Mouse (Mus musculus): Measurements from ENCODE around the gene Fam217b. TPM values are rescaled to one million over a fixed set of nuclear protein-coding genes. Genes with fewer than 3 reads are reported as not detected.

The Fam217b gene
- 6.6 and 6.8 TPM in 2 replicates for polyA plus RNA-seq (2015; fragmentation: Nextera tagmentation; extraction: Ambion mirVana)

DNA sequence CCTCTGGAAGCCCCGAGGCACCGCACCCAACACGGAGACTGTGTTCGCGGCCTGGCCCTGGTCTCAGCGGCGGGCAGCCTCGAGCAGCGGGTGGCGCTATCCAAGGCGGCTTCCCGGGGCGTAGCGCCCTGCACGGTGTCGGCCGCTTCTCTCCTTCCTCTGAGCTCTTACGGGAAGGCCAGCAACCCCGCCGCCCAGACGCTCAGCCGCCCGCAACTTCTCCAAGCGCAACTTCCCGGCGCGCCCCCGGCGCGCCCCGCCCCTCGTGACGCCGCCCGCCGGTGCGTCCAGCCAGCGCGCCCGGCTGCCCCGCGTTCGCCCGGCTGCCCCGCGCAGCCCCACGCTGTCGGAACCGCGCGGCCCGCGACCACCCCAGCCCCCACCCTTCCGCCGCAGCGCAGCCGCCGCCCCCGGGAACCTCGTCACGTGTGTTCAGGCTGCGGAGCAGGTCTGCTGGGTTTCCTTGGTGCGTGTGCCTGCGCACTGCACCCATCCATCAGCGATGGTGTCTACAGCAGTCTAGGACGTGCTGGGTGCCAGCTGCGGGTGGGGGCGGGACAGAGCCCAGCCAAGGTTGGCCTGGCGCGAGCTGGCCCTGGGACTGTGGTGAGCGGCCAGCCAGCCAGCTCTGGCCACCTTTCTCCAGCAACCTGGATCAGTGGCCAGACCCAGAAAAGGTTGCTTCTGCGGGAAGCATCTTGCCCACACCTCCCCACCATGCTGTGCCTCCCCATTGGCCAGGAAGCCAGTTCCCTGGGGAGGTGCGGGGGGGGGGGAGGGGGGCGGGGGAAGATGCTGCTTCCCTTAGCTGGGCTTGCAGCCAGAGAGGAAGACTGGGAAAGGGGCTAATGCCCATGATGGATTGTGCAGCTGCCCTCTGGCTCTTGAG, at the start of gene Fam217b, which contains the start of gene Ppp1r3d:
Gene Fam217b, plus strand, starts transcription at position 264 of the 889 bp plus-strand sequence.
Gene Ppp1r3d, minus strand, starts transcription at position 212 of the 889 bp plus-strand sequence.
- peak within 1 kb of the TSS; percentile 85 for H3K9ac ChIP-seq (ENCODE audit: low read length)
- H3K9me3 ChIP-seq (replicated peaks; ENCODE audit: control insufficient read depth, low read length) = peaks cover 7% of the 10 kb centered on the region
- peaks cover 17% of the 10 kb centered on the region for H3K36me3 ChIP-seq (ENCODE audit: control insufficient read depth, insufficient read depth)
- H3K4me2 ChIP-seq (ENCODE audit: low read depth, low read length) = peak within 1 kb of the TSS; percentile 99
- 0 out of 2 replicates have a peak, but pooled peaks cover 2% of the 10 kb centered on the region for H3K27me3 ChIP-seq (ENCODE audit: control insufficient read depth, insufficient read depth, low read length)
- H3K27ac ChIP-seq (ENCODE audit: low read length) = peak within 1 kb of the TSS; percentile 92
- H3K4me1 ChIP-seq (ENCODE audit: control insufficient read depth, insufficient read depth, low read length) = peaks cover 34% of the 10 kb centered on the region
- peak; percentile 64 for ATAC-seq (replicated peaks; ENCODE audit: extremely low read depth, insufficient read depth, low FRiP score)
- under 1% methylated on average over 71 of the region's 74 CpGs for WGBS
- peak within 1 kb of the TSS; percentile 58 for H3K4me3 ChIP-seq (ENCODE audit: low read length)

DNA sequence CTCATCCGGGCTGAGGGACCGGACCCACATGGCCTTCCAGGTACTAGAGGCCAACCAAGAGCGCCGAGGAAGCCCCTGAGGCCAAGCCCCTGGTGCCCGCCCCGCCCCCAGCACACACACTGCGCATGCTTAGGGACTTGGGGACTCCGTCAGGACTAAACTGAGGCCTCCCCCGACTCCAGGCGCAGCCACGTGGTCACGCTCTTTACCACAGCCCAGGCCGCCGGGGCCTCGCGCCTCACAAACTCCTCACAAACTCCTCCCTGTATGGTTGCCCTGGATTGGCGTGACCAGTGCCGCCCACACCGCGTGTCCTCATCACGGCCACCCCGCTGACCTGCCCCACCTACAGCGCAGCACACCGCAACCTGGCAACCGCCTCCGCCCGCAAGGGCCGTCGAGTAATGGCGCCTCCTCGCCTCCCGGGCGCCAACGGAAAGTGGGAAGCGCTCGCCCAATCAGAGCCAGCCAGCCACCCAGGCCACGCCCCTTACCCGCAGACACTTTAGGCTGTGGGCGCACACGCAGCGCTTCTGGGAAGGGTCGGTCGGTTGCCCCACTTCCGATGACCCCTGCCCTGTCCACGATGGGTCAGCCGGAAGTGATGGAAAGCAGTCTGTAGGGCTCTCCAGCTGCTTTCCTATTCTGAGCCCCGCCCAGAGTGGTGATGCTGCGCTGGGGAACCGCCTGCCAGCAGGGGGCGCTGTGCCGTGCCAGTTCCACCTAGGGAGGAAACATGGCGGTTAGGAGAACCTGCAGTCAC, 7.1 kb upstream of the Fam217b start, which contains the start of gene Sycp2:
Gene Sycp2, minus strand, starts transcription at position 633 of the 763 bp plus-strand sequence.
- no peaks in the 10 kb centered on the region; the same call in 1 of the 2 replicates for H3K9me3 ChIP-seq (replicated peaks; ENCODE audit: control insufficient read depth, low read length)
- peak; percentile 28 for ATAC-seq (replicated peaks; ENCODE audit: extremely low read depth, insufficient read depth, low FRiP score)
- WGBS = 80% methylated on average over 52 of the region's 52 CpGs
- H3K27ac ChIP-seq (ENCODE audit: low read length) = no peak within 1 kb of the TSS
- H3K4me2 ChIP-seq (ENCODE audit: low read depth, low read length) = no peak within 1 kb of the TSS
- H3K27me3 ChIP-seq (ENCODE audit: control insufficient read depth, insufficient read depth, low read length) = no peaks in the 10 kb centered on the region
- H3K4me3 ChIP-seq (ENCODE audit: low read length) = no peak within 1 kb of the TSS
- no peaks in the 10 kb centered on the region for H3K36me3 ChIP-seq (ENCODE audit: control insufficient read depth, insufficient read depth)
- H3K4me1 ChIP-seq (ENCODE audit: control insufficient read depth, insufficient read depth, low read length) = peaks cover 10% of the 10 kb centered on the region
- H3K9ac ChIP-seq (ENCODE audit: low read length) = no peak within 1 kb of the TSS

DNA sequence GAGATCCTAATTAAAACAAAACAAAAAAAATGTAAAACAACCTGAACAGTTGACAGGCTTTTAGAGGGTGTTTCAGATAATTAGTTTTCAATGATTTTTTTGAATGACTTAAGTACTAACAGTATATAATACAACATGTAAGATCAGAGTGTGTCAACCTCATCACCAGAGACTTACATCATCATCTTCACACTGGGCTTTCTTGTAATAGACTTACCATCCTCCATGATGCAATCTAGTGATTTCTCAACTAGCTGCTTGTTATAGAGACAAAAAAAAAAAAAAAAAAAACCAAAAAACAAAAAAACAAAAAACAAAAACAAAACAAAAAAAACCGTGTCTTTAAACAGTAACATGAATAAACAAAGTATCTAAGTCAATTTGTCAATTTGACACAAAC, 5.3 kb upstream of the Fam217b start:
- Histone ChIP-seq H3K9ac (ENCODE audit: low read length) (no peak overlapping the region), H3K27me3 (ENCODE audit: control insufficient read depth, insufficient read depth, low read length) (0 out of 2 replicates have a peak, but pooled peaks cover 2% of the 10 kb centered on the region), H3K4me1 (ENCODE audit: control insufficient read depth, insufficient read depth, low read length) (peaks cover 16% of the 10 kb centered on the region), H3K4me3 (ENCODE audit: low read length) (no peak overlapping the region), H3K36me3 (ENCODE audit: control insufficient read depth, insufficient read depth) (no peaks in the 10 kb centered on the region), H3K4me2 (ENCODE audit: low read depth, low read length) (no peak overlapping the region), H3K27ac (ENCODE audit: low read length) (no peak overlapping the region), H3K9me3 (replicated peaks; ENCODE audit: control insufficient read depth, low read length) (no peaks in the 10 kb centered on the region; the same call in 1 of the 2 replicates)
- ATAC-seq (replicated peaks; ENCODE audit: extremely low read depth, insufficient read depth, low FRiP score) = no peak
- WGBS = 41% methylated on average over 1 of the region's 1 CpGs

- no peak overlapping the region for H3K4me3 ChIP-seq (ENCODE audit: low read length)
- H3K27me3 ChIP-seq (ENCODE audit: control insufficient read depth, insufficient read depth, low read length) = 0 out of 2 replicates have a peak, but pooled peaks cover 2% of the 10 kb centered on the region
- H3K9ac ChIP-seq (ENCODE audit: low read length) = no peak overlapping the region
- no peaks in the 10 kb centered on the region for H3K36me3 ChIP-seq (ENCODE audit: control insufficient read depth, insufficient read depth)
- no peak overlapping the region for H3K27ac ChIP-seq (ENCODE audit: low read length)
- WGBS = 71% methylated on average over 6 of the region's 6 CpGs
- ATAC-seq (replicated peaks; ENCODE audit: extremely low read depth, insufficient read depth, low FRiP score) = no peak
- no peak overlapping the region for H3K4me2 ChIP-seq (ENCODE audit: low read depth, low read length)
- no peaks in the 10 kb centered on the region; the same call in 1 of the 2 replicates for H3K9me3 ChIP-seq (replicated peaks; ENCODE audit: control insufficient read depth, low read length)
- H3K4me1 ChIP-seq (ENCODE audit: control insufficient read depth, insufficient read depth, low read length) = peaks cover 22% of the 10 kb centered on the region
Observed at GRCm38 (mm10) chr2:178410286-178410685, 4.0 kb upstream of the Fam217b start.

DNA sequence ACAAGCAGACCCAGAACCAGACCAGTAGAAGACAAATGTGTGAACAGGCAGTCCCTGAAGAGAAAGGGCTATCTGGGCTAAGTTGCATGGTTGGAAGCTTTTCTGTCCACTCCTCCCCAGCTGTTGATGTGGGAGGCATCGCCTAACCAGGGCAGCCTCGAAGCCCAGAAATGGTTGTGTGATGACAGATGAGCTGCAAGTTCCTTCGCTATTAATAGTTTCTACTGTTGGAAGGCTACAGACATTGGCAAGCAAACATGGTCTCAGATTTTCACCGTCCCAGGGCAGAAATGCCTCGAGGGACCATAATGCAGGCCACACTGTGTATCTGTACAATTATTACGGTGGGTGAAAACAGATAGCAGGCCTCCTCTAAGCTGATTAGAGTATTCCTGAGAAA, 1.7 kb upstream of the Fam217b start:
- Histone ChIP-seq H3K9ac (ENCODE audit: low read length) (peak overlapping the region; percentile 85), H3K36me3 (ENCODE audit: control insufficient read depth, insufficient read depth) (no peaks in the 10 kb centered on the region), H3K9me3 (replicated peaks; ENCODE audit: control insufficient read depth, low read length) (no peaks in the 10 kb centered on the region; the same call in 1 of the 2 replicates), H3K27me3 (ENCODE audit: control insufficient read depth, insufficient read depth, low read length) (0 out of 2 replicates have a peak, but pooled peaks cover 2% of the 10 kb centered on the region), H3K4me3 (ENCODE audit: low read length) (peak overlapping the region; percentile 58), H3K27ac (ENCODE audit: low read length) (peak overlapping the region; percentile 92), H3K4me1 (ENCODE audit: control insufficient read depth, insufficient read depth, low read length) (peaks cover 34% of the 10 kb centered on the region), H3K4me2 (ENCODE audit: low read depth, low read length) (peak overlapping the region; percentile 99)
- WGBS = 14% methylated on average over 6 of the region's 6 CpGs
- ATAC-seq (replicated peaks; ENCODE audit: extremely low read depth, insufficient read depth, low FRiP score) = peak; percentile 62

- no peak for ATAC-seq (replicated peaks; ENCODE audit: extremely low read depth, insufficient read depth, low FRiP score)
- Histone ChIP-seq H3K27ac (ENCODE audit: low read length) (peak overlapping the region; percentile 92), H3K9me3 (replicated peaks; ENCODE audit: control insufficient read depth, low read length) (peaks cover 3% of the 10 kb centered on the region), H3K4me3 (ENCODE audit: low read length) (peak overlapping the region; percentile 58), H3K9ac (ENCODE audit: low read length) (peak overlapping the region; percentile 85), H3K4me1 (ENCODE audit: control insufficient read depth, insufficient read depth, low read length) (peaks cover 34% of the 10 kb centered on the region), H3K4me2 (ENCODE audit: low read depth, low read length) (peak overlapping the region; percentile 99), H3K27me3 (ENCODE audit: control insufficient read depth, insufficient read depth, low read length) (0 out of 2 replicates have a peak, but pooled peaks cover 2% of the 10 kb centered on the region), H3K36me3 (ENCODE audit: control insufficient read depth, insufficient read depth) (peaks cover 4% of the 10 kb centered on the region)
- 37% methylated on average over 13 of the region's 13 CpGs for WGBS
Observed at GRCm38 (mm10) chr2:178413081-178413480, 1.2 kb upstream of the Fam217b start.

DNA sequence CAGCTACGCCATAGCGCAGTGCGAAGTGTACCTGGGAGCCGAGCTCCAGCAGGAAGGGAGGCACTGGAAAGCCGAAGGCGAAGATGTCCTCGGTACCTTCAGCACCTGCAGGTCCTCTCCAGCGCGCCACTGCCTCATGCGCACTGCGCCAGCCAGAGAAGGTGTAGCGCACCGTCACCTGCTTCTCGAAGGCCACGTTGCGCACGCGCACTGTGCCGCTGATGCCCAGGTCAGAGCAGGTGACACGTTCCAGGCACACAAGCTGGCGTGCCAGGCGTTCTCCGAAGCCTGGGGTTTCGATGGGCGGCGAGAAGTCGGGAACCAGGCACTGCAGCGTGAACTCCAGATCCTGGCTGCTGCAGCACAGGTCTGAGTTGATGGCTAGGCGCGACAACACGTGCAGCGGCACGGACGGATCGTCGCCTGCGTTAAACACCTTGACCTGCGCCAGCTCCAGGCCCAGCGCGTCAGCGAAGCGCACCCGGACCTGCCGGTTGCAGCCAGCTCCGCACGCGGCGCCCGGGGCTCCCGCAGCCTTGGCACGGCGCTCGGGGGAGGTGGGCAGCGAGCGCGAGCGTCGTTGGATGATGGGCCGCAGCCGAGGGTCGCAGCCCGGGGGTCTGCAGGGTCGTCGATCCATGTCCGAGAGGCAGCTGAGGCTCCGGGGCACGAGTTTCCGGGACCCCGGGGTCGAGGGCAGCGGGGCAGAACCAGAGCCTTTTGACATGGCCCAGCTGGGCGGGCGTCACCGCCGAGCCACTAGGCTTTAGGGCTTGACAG, 653 bp upstream of the Fam217b start:
- peak overlapping the region; percentile 58 for H3K4me3 ChIP-seq (ENCODE audit: low read length)
- WGBS = 8% methylated on average over 75 of the region's 75 CpGs
- 0 out of 2 replicates have a peak, but pooled peaks cover 2% of the 10 kb centered on the region for H3K27me3 ChIP-seq (ENCODE audit: control insufficient read depth, insufficient read depth, low read length)
- peaks cover 10% of the 10 kb centered on the region for H3K36me3 ChIP-seq (ENCODE audit: control insufficient read depth, insufficient read depth)
- peaks cover 34% of the 10 kb centered on the region for H3K4me1 ChIP-seq (ENCODE audit: control insufficient read depth, insufficient read depth, low read length)
- peak overlapping the region; percentile 85 for H3K9ac ChIP-seq (ENCODE audit: low read length)
- H3K27ac ChIP-seq (ENCODE audit: low read length) = peak overlapping the region; percentile 92
- peak overlapping the region; percentile 99 for H3K4me2 ChIP-seq (ENCODE audit: low read depth, low read length)
- peaks cover 7% of the 10 kb centered on the region for H3K9me3 ChIP-seq (replicated peaks; ENCODE audit: control insufficient read depth, low read length)
- ATAC-seq (replicated peaks; ENCODE audit: extremely low read depth, insufficient read depth, low FRiP score) = no peak; the same call in 1 of the 2 replicates

DNA sequence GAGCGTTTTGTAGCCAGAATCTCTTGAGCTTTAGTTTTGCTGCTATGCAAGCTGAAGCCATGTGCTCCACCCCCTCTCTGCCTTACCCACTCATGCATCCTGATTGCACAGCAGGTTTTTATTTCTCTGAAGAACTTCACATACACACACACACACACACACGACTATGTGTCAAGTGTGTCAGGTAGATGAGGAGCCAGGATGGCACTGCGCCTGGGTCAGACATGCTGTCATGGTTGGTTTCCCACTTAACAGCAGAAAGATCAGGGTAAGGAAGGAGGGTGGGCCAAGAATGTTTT, 775 bp downstream of the Fam217b start:
- Histone ChIP-seq H3K27ac (ENCODE audit: low read length) (peak overlapping the region; percentile 92), H3K27me3 (ENCODE audit: control insufficient read depth, insufficient read depth, low read length) (0 out of 2 replicates have a peak, but pooled peaks cover 2% of the 10 kb centered on the region), H3K36me3 (ENCODE audit: control insufficient read depth, insufficient read depth) (peaks cover 19% of the 10 kb centered on the region), H3K4me1 (ENCODE audit: control insufficient read depth, insufficient read depth, low read length) (peaks cover 30% of the 10 kb centered on the region), H3K4me2 (ENCODE audit: low read depth, low read length) (peak overlapping the region; percentile 99), H3K9me3 (replicated peaks; ENCODE audit: control insufficient read depth, low read length) (peaks cover 7% of the 10 kb centered on the region), H3K4me3 (ENCODE audit: low read length) (peak overlapping the region; percentile 58), H3K9ac (ENCODE audit: low read length) (peak overlapping the region; percentile 85)
- WGBS = 37% methylated on average over 3 of the region's 3 CpGs
- ATAC-seq (replicated peaks; ENCODE audit: extremely low read depth, insufficient read depth, low FRiP score) = no peak
